Mouse (Mus musculus) ES-E14 (cell line): ENCODE data around the gene Spns2.

Experiments
- CHD2 ChIP-seq: IDR thresholded peaks from 2 replicates; pipeline ENCODE4 v1.6.1; 2014; ENCODE audit warnings: mild to moderate bottlenecking, low read depth, low read length, inconsistent platforms
- HCFC1 ChIP-seq: IDR thresholded peaks from 2 replicates; pipeline ENCODE4 v1.6.1; 2012; ENCODE audit warnings: low read length, inconsistent platforms, borderline replicate concordance; ENCODE audit not compliant: insufficient read depth
- ZC3H11A ChIP-seq: IDR thresholded peaks from 2 replicates; pipeline ENCODE4 v1.6.1; 2012; ENCODE audit warnings: low read depth, mild to moderate bottlenecking, inconsistent platforms, low read length, borderline replicate concordance
- ZNF384 ChIP-seq: IDR thresholded peaks from 2 replicates; pipeline ENCODE4 v1.6.1; 2012; ENCODE audit warnings: low read depth, low read length, inconsistent platforms

- no peak for TF ChIP-seq HCFC1
- no peak for TF ChIP-seq ZC3H11A
- TF ChIP-seq ZNF384 = no peak
- no peak for TF ChIP-seq CHD2
Measured at GRCm38 (mm10) chr11:72473540-72473939, 16.2 kb downstream of the Spns2 start.
